Mouse (Mus musculus) Muller cell, postnatal 12 days (primary cell): ENCODE measurements at regions not wholly inside any gene's neighbourhood (a gene's known extent, or its start where the extent isn't known, plus 50 kb on each side); places are given as distances from the start of the nearest gene placed in this dataset.

Experiments used
- DNase-seq: peaks from one replicate; pipeline ENCODE4 v3.0.0-alpha.2; 2015; ENCODE audit errors: inconsistent ontology term

- peak; percentile 89 for DNase-seq
Measured at GRCm38 (mm10) chr8:44466409-44467078, 468.7 kb upstream of the Fat1 start.

- no peak for DNase-seq
Measured at GRCm38 (mm10) chr8:44512876-44513275, 422.4 kb upstream of the Fat1 start.

GRCm38 (mm10) chr8:44525915-44526314 lies 409.3 kb upstream of the Fat1 start:
- no peak for DNase-seq

- no peak for DNase-seq
Measured at GRCm38 (mm10) chr8:44529696-44530095, 405.6 kb upstream of the Fat1 start.

GRCm38 (mm10) chr8:44548885-44549284 lies 386.4 kb upstream of the Fat1 start:
- DNase-seq: no peak

GRCm38 (mm10) chr8:44559161-44559560 lies 376.1 kb upstream of the Fat1 start:
- peak; percentile 90 for DNase-seq

- no peak for DNase-seq
Measured at GRCm38 (mm10) chr8:44576314-44576858, 358.9 kb upstream of the Fat1 start.

- no peak for DNase-seq
Measured at GRCm38 (mm10) chr8:44576993-44577392, 358.3 kb upstream of the Fat1 start.
